Comparison of ENCODE assay signal across 12 mouse cellular contexts in genomic region chr8:46445964-46446915, GRCm38 (mm10). TPM values are rescaled to one million over a fixed set of nuclear protein-coding genes. Genes with fewer than 3 reads are reported as not detected.
DNase-seq lines count a peak whose midpoint lies in the region; ATAC-seq lines count a peak whose summit lies in the region.
"Had no signal": no experiment of that assay in that cellular context is flagged by ENCODE, and none has a peak within 500 bp of the region (broad histone marks: within the 10 kb centered on the region; RNA-seq: fewer than 3 reads in every experiment).

No protein-coding gene starts in this region.

- H3K27me3 ChIP-seq in hindbrain, embryonic 10.5 days (ENCODE audit: insufficient read depth, poor library complexity, severe bottlenecking): peaks cover 26% of the 10 kb centered on the region
- H3K27me3 ChIP-seq in hindbrain, embryonic 11.5 days (ENCODE audit: control insufficient read depth, insufficient read depth, low read length): no peaks in the 10 kb centered on the region
- H3K27me3 ChIP-seq in intestine, embryonic 14.5 days (replicated peaks; ENCODE audit: control insufficient read depth, insufficient read depth, low read length): no peaks in the 10 kb centered on the region
- H3K27me3 ChIP-seq: forebrain, embryonic 12.5 days; hindbrain, embryonic 15.5 days had no signal

- WGBS in hindbrain, embryonic 10.5 days: 52% methylated on average over 12 of the region's 12 CpGs
- 53% methylated on average over 12 of the region's 12 CpGs for WGBS in hindbrain, embryonic 11.5 days
- 25% methylated on average over 12 of the region's 12 CpGs for WGBS in intestine, embryonic 14.5 days

- H3K4me3 ChIP-seq in hindbrain, embryonic 10.5 days: no peak overlapping the region
- no peak overlapping the region for H3K4me3 ChIP-seq in hindbrain, embryonic 11.5 days (ENCODE audit: low read depth, low read length)
- no peak overlapping the region for H3K4me3 ChIP-seq in intestine, embryonic 14.5 days (ENCODE audit: low read depth, low read length)
- H3K4me3 ChIP-seq: forebrain, embryonic 12.5 days; hindbrain, embryonic 15.5 days had no signal

- no peak for ATAC-seq in hindbrain, embryonic 11.5 days (ENCODE audit: low FRiP score)
- ATAC-seq in intestine, embryonic 14.5 days (replicated peaks; ENCODE audit: low FRiP score, low TSS enrichment, low read depth): peak; percentile 88
- ATAC-seq in megakaryocyte progenitor cell, adult 5-6 weeks (replicated peaks; ENCODE audit: poor library complexity): peak; percentile 63
- ATAC-seq in inflammation-experienced regulatory T-cells, adult 6 months: no peak

- peak; percentile 28 for DNase-seq in hindbrain, embryonic 10.5 days (ENCODE audit: low spot score)
- no peak for DNase-seq in hindbrain, embryonic 11.5 days (ENCODE audit: low spot score)
- peak; percentile 84 for DNase-seq in MN1 (ENCODE audit: low spot score)
- DNase-seq in intestine, embryonic 14.5 days (ENCODE audit: low spot score): peak; percentile 71
- no peak for DNase-seq in ovary, postnatal 36 days (ENCODE audit: low spot score)
- DNase-seq in natural killer cell, adult 2 months (ENCODE audit: low spot score in 2 of 2): no peak
- DNase-seq: cerebellum, adult 18-20 months; right cerebral cortex, postnatal 25 days had no signal

- peaks cover 7% of the 10 kb centered on the region; the same call in 1 of the 2 replicates for H3K4me1 ChIP-seq in hindbrain, embryonic 10.5 days (replicated peaks)
- no peaks in the 10 kb centered on the region for H3K4me1 ChIP-seq in hindbrain, embryonic 11.5 days (replicated peaks; ENCODE audit: control insufficient read depth, insufficient read depth, low read length)
- 0 out of 2 replicates have a peak, but pooled peaks cover 3% of the 10 kb centered on the region for H3K4me1 ChIP-seq in intestine, embryonic 14.5 days (replicated peaks; ENCODE audit: control insufficient read depth, insufficient read depth, low read length)
- H3K4me1 ChIP-seq: hindbrain, embryonic 15.5 days had no signal

- no peaks in the 10 kb centered on the region for H3K9me3 ChIP-seq in hindbrain, embryonic 10.5 days
- H3K9me3 ChIP-seq in hindbrain, embryonic 11.5 days (ENCODE audit: control insufficient read depth, low read length): no peaks in the 10 kb centered on the region
- no peaks in the 10 kb centered on the region for H3K9me3 ChIP-seq in intestine, embryonic 14.5 days (ENCODE audit: control insufficient read depth, low read length)
- H3K9me3 ChIP-seq: forebrain, embryonic 12.5 days; hindbrain, embryonic 15.5 days had no signal

- no peak overlapping the region for H3K27ac ChIP-seq in hindbrain, embryonic 10.5 days
- no peak overlapping the region for H3K27ac ChIP-seq in hindbrain, embryonic 11.5 days (ENCODE audit: low read depth, low read length)
- H3K27ac ChIP-seq in intestine, embryonic 14.5 days (ENCODE audit: low read depth): peak overlapping the region; percentile 81
- H3K27ac ChIP-seq: forebrain, embryonic 12.5 days; hindbrain, embryonic 15.5 days had no signal

- H3K36me3 ChIP-seq in hindbrain, embryonic 10.5 days: no peaks in the 10 kb centered on the region
- no peaks in the 10 kb centered on the region for H3K36me3 ChIP-seq in hindbrain, embryonic 11.5 days (ENCODE audit: control insufficient read depth, insufficient read depth, low read length)
- H3K36me3 ChIP-seq in intestine, embryonic 14.5 days (ENCODE audit: control insufficient read depth, insufficient read depth, low read length): no peaks in the 10 kb centered on the region
- H3K36me3 ChIP-seq: forebrain, embryonic 12.5 days; hindbrain, embryonic 15.5 days had no signal

- H3K4me2 ChIP-seq in hindbrain, embryonic 11.5 days (replicated peaks; ENCODE audit: low read depth, low read length): no peak overlapping the region
- peak overlapping the region; percentile 1; the same call in 1 of the 2 replicates for H3K4me2 ChIP-seq in intestine, embryonic 14.5 days (ENCODE audit: low read length)
- H3K4me2 ChIP-seq: forebrain, embryonic 12.5 days; hindbrain, embryonic 15.5 days had no signal

- H3K9ac ChIP-seq in hindbrain, embryonic 11.5 days (ENCODE audit: low read depth, low read length): no peak overlapping the region
- H3K9ac ChIP-seq in intestine, embryonic 14.5 days (ENCODE audit: low read length): no peak overlapping the region
- H3K9ac ChIP-seq: forebrain, embryonic 12.5 days; hindbrain, embryonic 15.5 days had no signal

RNA-seq across cellular contexts. Expression of gene Acsl1, which starts 24.6 kb away (rescaled TPM):
- polyA plus RNA-seq in hindbrain, embryonic 10.5 days (2016; fragmentation: Nextera tagmentation; extraction: Ambion mirVana): 7.3 and 9.8 TPM in 2 replicates
- polyA plus RNA-seq in hindbrain, embryonic 11.5 days (2014; fragmentation: Nextera tagmentation; extraction: Ambion mirVana): 9.8 and 10.9 TPM in 2 replicates
- polyA plus RNA-seq in intestine, embryonic 14.5 days (2014; fragmentation: Nextera tagmentation; extraction: Ambion mirVana): 24.8 and 25.2 TPM in 2 replicates
- total RNA-seq in megakaryocyte progenitor cell, adult 5-6 weeks (2015): 55.3 and 61.5 TPM in 2 replicates
- 72.5 and 89.7 TPM in 2 replicates for total RNA-seq in megakaryocyte progenitor cell, adult 5-6 weeks (2017)
- 10 to 100 TPM in 1 of 3 experiments, 1 to 10 TPM in 2; 6.6 to 12.1 (median 8.6) TPM for polyA plus RNA-seq in inflammation-experienced regulatory T-cells, adult 6 months (2017; shearing (Covaris generic))

Comparison
In these comparisons a context has a peak if more than half of its experiments do, and no peak if none do; other contexts are left out.
1. DNase-seq: peak in hindbrain, embryonic 10.5 days (single experiment), MN1 (single experiment) and intestine, embryonic 14.5 days (single experiment); none in hindbrain, embryonic 11.5 days (single experiment), ovary, postnatal 36 days (single experiment) and natural killer cell, adult 2 months (0 of 2).
2. ATAC-seq: peak in intestine, embryonic 14.5 days (single experiment) and megakaryocyte progenitor cell, adult 5-6 weeks (single experiment); none in hindbrain, embryonic 11.5 days (single experiment) and inflammation-experienced regulatory T-cells, adult 6 months (single experiment).